Mouse (Mus musculus) stomach, postnatal 0 days (tissue): Measurements from ENCODE around the gene AW011738. TPM values are rescaled to one million over a fixed set of nuclear protein-coding genes. Genes with fewer than 3 reads are reported as not detected.

ENCODE experiments used
- ATAC-seq: fragments of 200-750 bp; cut with Nextera tagmentation; 2 replicates; pipeline ENCODE4 v1.8.0; 2017; ENCODE audit not compliant: low FRiP score, low TSS enrichment
- DNase-seq: peaks from one replicate; pipeline ENCODE4 v3.0.0-alpha.2; 2016; ENCODE audit warnings: low spot score
- H3K27ac ChIP-seq: fragments of 300-500 bp; sonication (generic); replicated peaks from 2 replicates; pipeline ENCODE4 v1.5.1; 2014; ENCODE audit warnings: mild to moderate bottlenecking, control low read depth
- H3K27me3 ChIP-seq: fragments of 300-500 bp; sonication (generic); 2 replicates; pipeline ENCODE4 v1.6.1; 2014; ENCODE audit warnings: low read length; ENCODE audit not compliant: control insufficient read depth, insufficient read depth
- H3K36me3 ChIP-seq: fragments of 300-500 bp; sonication (generic); 2 replicates; pipeline ENCODE4 v1.6.1; 2014; ENCODE audit warnings: low read length, mixed read lengths; ENCODE audit not compliant: control insufficient read depth, insufficient read depth
- H3K4me1 ChIP-seq: fragments of 300-500 bp; sonication (generic); replicated peaks from 2 replicates; pipeline ENCODE4 v1.6.1; 2014; ENCODE audit warnings: antibody characterized with exemption; ENCODE audit not compliant: control insufficient read depth, insufficient read depth
- H3K4me2 ChIP-seq: fragments of 300-500 bp; sonication (generic); replicated peaks from 2 replicates; pipeline ENCODE4 v1.6.1; 2014; ENCODE audit warnings: low read depth, mild to moderate bottlenecking, control low read depth, moderate library complexity
- H3K4me3 ChIP-seq: fragments of 300-500 bp; sonication (generic); 2 replicates; pipeline ENCODE4 v1.5.1; 2014; ENCODE audit warnings: low read depth, low read length, control low read depth
- H3K9ac ChIP-seq: fragments of 300-500 bp; sonication (generic); 2 replicates; pipeline ENCODE4 v1.6.1; 2014; ENCODE audit warnings: mild to moderate bottlenecking, low read length, control low read depth, mixed read lengths
- H3K9me3 ChIP-seq: fragments of 300-500 bp; sonication (generic); 2 replicates; pipeline ENCODE4 v1.6.1; 2016; ENCODE audit warnings: low read length; ENCODE audit not compliant: control insufficient read depth
- CTCF ChIP-seq: IDR thresholded peaks from 2 replicates; pipeline ENCODE4 v1.5.1; 2016; ENCODE audit warnings: antibody characterized with exemption, low read depth, mild to moderate bottlenecking, moderate library complexity
- EP300 ChIP-seq: optimal IDR thresholded peaks from 2 replicates; pipeline ENCODE3; 2016; ENCODE audit warnings: antibody characterized with exemption
- WGBS: fragments of 180-500 bp; shearing (Covaris S2); extraction: QIAGEN DNeasy Blood & Tissue Kit; methylation state at CpG from one replicate; pipeline ENCODE4 v1.1.7; 2014; 5-methylcytosine and 5-hydroxymethylcytosine counted together
- polyA plus RNA-seq: library from polyadenylated mRNA; unstranded; fragments of >200 nt; fragmentation: Nextera tagmentation; extraction: Ambion mirVana; gene quantifications from 2 replicates; pipeline ENCODE4 v1.2.1, GENCODE M21; 2015

The AW011738 gene
- polyA plus RNA-seq, 1 experiment from 2014 or later, result 1.2 TPM

DNA sequence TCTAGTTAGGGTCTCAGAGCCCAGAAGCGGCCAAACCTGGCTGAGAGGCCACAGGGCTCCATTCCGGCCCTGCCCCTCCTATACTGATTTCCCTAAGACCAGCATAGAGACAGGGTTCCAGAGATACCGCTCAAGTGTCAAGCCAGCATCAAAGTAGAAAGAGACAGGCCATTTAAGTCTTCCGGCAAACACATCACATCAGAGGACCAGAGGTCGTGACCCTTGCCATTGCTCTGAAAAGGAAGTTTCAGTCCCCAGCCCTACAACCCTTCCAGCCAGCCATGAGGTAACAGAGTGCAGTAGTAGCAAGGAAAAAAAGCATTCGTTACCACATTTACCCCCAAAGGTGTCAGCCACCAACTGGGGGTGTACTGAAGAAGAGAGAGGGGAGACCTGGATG, 8.8 kb upstream of the AW011738 start:
- Histone ChIP-seq H3K27ac (no peak overlapping the region), H3K27me3 (no peaks in the 10 kb centered on the region), H3K9ac (no peak overlapping the region), H3K9me3 (no peaks in the 10 kb centered on the region), H3K36me3 (no peaks in the 10 kb centered on the region; the same call in 1 of the 2 replicates), H3K4me2 (no peak overlapping the region), H3K4me3 (no peak overlapping the region), H3K4me1 (peaks cover 14% of the 10 kb centered on the region)
- no peak for TF ChIP-seq CTCF
- TF ChIP-seq EP300, result no peak
- DNase-seq, result no peak
- 67% methylated on average over 6 of the region's 6 CpGs for WGBS
- ATAC-seq, result no peak

DNA sequence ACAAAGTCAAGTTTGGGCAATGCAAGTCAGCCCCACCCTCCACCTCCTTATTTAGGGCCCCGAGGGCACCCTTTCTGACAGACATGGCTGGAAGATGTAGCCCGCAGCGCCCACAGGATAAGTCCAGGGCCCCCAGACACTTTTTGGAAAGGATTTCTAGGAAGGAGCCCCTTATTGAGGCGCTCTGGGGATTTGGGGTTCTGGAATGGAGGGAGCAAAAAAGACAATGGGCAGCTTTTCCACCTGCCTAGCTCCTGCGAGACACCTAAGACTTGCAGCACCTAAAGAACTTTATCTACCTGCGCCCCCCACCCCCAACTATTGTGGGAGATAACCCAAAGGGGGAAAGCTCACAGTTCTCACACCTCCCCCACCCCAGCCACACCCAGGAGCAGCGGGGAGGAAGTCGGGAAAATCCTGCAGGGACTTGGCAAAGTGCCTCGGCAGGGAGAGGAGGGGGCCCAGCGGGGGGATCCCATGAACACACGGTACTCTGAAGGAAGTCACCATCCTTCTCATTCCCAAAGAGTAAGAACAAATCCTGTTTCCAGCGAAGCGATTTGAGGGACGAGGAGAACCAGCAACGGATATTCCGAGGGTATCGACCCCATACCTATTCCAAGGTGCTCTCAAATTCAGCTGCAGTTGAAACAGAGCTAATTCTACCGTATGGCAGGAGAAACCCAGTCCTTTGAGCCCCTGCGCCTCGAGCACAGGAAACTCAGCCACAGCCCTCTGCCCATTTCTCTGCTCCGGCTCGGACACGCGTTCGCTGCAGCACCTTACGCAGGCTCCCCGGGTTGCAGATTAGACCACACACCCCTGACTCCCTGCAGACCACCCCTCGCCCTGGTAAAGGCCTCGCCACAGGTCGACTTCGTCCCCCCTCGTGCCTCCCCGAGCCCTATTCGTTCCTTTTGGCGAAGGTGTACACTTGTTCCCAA, 6.9 kb upstream of the AW011738 start:
- DNase-seq (peak; percentile 76), ATAC-seq (no peak)
- Histone ChIP-seq H3K27me3 (no peaks in the 10 kb centered on the region), H3K4me3 (peak overlapping the region; percentile 88), H3K9me3 (no peaks in the 10 kb centered on the region), H3K9ac (peak overlapping the region; percentile 84), H3K27ac (peak overlapping the region; percentile 83), H3K36me3 (no peaks in the 10 kb centered on the region; the same call in 1 of the 2 replicates), H3K4me1 (peaks cover 14% of the 10 kb centered on the region), H3K4me2 (peak overlapping the region; percentile 94)
- TF ChIP-seq EP300, result no peak
- TF ChIP-seq CTCF, result no peak
- WGBS, result 4% methylated on average over 35 of the region's 35 CpGs

DNA sequence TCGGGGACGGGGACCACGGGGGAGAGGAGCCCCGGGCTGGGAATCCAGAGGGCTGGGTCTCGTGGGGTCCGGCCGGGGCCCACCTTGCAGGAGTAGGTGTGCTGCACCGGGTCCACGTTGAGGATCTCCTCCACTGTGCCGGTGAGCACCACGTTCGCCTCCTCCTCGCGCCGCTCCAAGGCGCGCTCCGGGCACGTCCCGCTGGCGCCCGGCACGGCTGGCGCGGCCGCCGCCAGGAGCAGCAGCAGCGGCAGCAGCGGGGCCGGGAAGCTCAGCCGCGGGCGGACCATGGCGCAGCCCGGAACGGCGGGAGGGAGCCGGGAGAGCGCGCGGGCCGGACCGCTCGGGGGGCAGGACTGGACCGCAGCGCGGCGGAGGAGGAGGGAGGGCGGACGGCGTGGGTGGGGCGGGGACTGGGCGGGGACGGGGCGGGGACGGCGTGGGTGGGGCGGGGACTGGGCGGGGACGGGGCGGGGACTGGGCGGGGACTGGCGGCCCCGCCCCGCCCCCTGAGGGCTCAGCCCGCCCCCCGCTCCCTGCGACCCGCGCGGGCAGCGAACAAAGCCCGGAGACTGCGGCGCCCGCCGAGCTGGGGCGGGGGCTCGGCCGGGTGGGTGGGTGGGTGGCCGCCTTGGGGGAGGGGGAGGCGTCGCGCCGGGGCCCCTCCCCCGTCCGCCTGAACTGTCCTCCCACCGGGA, 5.8 kb upstream of the AW011738 start, which contains the start of gene Agrn:
Gene Agrn, minus strand, starts transcription at position 358 of the 698 bp plus-strand sequence.
- H3K9ac ChIP-seq, result peak within 1 kb of the TSS; percentile 84
- peak within 1 kb of the TSS; percentile 92 for H3K27ac ChIP-seq
- TF ChIP-seq CTCF (no peak), EP300 (no peak)
- ATAC-seq, result peak; percentile 80
- no peaks in the 10 kb centered on the region for H3K9me3 ChIP-seq
- WGBS, result under 1% methylated on average over 33 of the region's 88 CpGs
- no peaks in the 10 kb centered on the region for H3K27me3 ChIP-seq
- DNase-seq, result peak; percentile 82
- H3K4me3 ChIP-seq, result peak within 1 kb of the TSS; percentile 88
- no peaks in the 10 kb centered on the region; the same call in 1 of the 2 replicates for H3K36me3 ChIP-seq
- H3K4me2 ChIP-seq, result peak within 1 kb of the TSS; percentile 94
- H3K4me1 ChIP-seq, result peaks cover 11% of the 10 kb centered on the region

DNA sequence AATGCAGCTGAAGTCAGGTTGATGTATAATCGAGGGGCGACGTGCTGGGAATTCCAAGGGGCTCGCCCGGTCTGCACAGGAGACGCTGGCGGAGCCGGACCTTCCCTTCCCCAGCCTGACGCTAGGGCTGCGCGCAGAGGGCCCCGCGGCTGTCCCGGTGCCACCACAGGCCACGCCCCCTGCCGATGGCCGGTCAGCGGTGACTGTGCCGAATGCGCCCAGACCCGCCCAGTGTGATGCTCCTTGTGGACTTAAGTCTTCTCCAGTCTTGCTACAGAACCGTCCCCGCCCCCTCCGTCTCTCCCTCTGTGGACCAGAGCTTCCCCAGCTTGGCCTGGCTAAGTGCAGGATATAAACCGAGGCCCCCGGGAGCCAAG, 5.3 kb upstream of the AW011738 start:
- Histone ChIP-seq H3K4me3 (peak overlapping the region; percentile 88), H3K27me3 (no peaks in the 10 kb centered on the region), H3K9me3 (no peaks in the 10 kb centered on the region), H3K4me2 (peak overlapping the region; percentile 61), H3K27ac (peak overlapping the region; percentile 92), H3K36me3 (no peaks in the 10 kb centered on the region; the same call in 1 of the 2 replicates), H3K4me1 (peaks cover 8% of the 10 kb centered on the region), H3K9ac (peak overlapping the region; percentile 64)
- DNase-seq, result peak; percentile 93
- peak; percentile 91 for ATAC-seq
- TF ChIP-seq EP300 (no peak), CTCF (peak; percentile 55)
- under 1% methylated on average over 23 of the region's 26 CpGs for WGBS

DNA sequence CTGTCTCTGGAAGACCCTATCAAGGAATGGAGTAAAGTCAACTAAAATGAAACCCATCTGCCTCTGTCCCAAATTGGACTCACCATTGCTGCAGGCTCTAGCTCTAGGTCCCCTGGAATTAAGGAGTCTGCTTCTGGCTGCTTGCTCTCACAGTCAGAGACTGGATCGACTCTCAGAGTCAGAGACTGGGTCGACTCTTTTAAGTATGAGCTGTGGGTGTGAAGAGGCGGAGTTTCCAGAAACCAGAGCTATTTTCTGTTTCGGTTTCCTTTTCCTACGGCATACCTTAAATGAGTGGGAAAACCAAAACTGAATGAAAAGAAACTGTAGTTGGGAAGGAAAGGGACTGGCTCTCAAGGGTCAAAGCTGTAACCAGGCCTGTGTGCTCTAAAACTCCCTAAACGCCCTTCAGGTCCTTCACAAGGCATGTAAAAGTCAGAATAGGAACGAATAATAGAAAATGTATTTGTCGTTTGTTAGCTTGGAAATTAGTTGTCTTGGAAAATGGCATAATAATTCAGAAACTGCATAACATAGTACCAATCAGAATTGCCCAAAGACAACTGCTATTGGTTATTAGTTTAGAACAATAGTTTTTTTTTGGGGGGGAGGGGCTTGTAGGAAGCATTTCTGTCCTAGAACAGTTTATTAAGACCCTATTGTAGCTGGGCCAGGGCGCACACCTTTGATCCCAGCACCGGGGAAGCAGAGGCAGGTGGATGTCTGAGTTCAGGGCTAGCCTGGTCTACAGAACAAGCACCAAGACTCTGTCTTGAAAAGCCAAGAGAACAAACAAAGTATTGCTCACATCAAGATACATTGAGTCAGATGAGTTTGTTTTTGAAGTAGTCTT, 2.3 kb upstream of the AW011738 start, which contains the start of gene Isg15:
Gene Isg15, minus strand, starts transcription at position 196 of the 853 bp plus-strand sequence.
- Histone ChIP-seq H3K27me3 (no peaks in the 10 kb centered on the region), H3K4me1 (peaks cover 9% of the 10 kb centered on the region), H3K9me3 (no peaks in the 10 kb centered on the region), H3K27ac (no peak within 1 kb of the TSS), H3K9ac (no peak within 1 kb of the TSS), H3K4me3 (no peak within 1 kb of the TSS), H3K4me2 (peak within 1 kb of the TSS; percentile 29), H3K36me3 (no peaks in the 10 kb centered on the region)
- 54% methylated on average over 10 of the region's 10 CpGs for WGBS
- DNase-seq (no peak), ATAC-seq (no peak)
- TF ChIP-seq CTCF, result no peak
